Mouse (Mus musculus): ENCODE data around the gene 9530077C05Rik.
A peak's percentile ranks its signal among the peaks of the same experiment; 100 is the strongest.
"Not testable (repeated sequence)": the region's sequence is repeated elsewhere in the genome, so short reads cannot be mapped to it uniquely, and the experiment has no call there.

Gene 9530077C05Rik

DNA sequence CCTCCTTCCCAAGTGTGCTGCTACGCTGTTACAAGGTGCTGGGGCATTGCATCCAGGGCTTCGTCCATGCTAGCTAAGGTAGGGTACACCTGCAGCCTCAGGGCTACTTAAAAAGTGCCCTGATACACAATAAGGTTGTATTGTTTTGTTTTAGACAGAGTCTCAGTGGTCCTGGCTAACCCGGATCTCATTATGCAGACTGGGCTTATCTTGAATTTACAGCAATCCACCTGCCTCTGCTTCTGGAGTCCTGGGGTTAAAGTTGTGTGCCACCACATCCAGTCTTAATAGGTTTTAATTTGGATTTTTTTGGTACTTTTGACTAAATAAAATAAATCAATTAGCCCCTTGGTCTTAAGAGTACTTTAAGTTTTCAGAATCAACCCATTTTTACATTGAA, 8.6 kb downstream of the 9530077C05Rik start:
- DNase-seq (ENCODE audit: low read depth, low spot score), result no peak

DNA sequence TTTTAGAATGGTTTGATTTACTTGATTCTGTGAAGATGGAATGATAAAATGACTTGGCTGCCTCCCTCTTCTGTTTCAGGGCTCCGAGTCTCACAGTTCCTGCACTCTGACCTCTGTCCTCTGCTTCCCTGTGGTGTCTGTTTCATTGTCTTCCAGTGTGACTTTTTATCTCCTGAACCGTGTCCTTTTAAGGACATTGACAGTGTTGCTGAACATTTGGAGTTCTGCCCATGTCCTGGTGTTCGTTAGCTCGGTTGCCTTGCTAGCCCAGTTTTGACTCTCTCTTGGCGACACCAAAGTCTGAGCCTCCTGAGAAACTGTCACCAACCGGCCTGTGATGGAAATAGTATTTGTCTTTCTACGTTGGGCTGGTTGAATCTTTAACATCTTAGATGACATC, 9.2 kb downstream of the 9530077C05Rik start:
- DNase-seq (ENCODE audit: low read depth, low spot score), result no peak

DNA sequence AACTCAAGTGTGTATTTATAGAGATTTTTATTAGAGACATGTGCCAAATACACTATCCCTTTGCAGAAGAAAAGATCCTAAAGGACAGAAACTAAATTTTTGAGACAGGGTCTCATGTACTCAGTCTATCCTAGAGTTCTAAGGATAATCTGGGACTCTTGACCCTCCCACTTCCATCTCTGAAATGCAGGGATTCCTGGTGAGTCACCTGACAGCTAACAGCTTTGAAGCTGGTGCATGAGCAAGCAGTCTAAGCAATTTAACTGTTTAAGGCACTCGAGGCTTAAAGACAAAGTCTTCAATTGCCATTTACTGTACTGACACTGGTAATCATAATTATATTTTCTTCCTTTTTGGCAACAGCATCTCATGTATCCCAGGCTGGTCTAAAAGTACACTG, 11.2 kb downstream of the 9530077C05Rik start:
- DNase-seq (ENCODE audit: low read depth, low spot score), result no peak

DNA sequence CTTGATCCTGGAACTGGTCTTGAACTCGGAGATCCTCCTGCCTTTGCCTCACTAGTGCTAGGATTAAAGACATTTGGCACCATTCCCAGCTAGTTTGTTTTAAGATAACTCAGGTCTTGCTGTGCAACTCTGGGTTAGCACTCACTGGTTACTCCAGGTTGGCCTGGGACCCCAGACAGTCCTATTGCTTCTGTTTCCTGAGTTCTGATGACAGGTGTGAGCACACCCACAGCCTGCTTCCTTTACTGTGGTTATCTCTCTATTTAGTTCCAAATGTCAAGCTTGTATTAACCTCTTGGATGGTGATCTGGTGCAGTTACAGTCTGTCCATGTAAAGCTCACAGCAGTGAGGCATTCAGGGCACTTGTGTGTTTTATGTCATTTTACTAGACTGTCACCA, 12.2 kb downstream of the 9530077C05Rik start:
- no peak for DNase-seq (ENCODE audit: low read depth, low spot score)

DNA sequence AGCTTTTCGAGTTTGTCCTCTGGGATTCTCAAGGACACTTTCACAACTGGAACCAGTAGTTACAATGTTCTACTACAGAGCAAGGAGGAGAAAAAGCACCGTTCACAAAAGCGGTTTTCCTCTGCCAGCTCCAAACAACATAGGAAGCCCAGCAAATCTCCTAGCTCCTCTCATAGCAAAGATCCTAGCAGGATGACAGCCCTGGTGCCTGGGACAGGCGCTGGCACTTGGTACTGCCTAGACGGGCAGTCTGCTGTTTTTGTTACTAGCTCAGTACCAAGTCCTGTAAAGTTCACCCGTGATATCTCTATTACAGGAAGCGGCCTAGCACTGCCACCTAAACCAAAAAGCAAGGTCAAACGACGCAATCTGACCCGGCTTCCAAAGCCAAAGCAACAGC, 12.9 kb downstream of the 9530077C05Rik start:
- DNase-seq (ENCODE audit: low read depth, low spot score), result no peak

DNA sequence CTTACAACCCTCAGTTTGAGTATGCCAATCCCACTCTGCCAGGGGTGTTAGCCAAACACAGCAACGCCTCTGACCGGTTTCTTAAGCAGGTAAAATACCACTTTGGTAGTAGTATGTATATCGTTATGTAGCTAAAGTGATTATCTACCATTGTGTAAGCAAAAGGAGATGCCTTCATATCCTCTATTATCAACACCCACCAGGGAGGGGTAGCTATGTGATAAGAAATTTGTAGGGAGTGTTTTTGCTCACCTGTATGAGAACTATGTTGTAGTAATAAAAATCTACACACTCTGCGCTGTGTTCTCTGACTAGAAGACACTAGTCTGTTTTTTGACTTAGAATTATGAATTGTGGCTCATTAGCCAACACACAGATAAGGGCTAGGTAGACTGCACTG, 13.4 kb downstream of the 9530077C05Rik start:
- DNase-seq (ENCODE audit: low read depth, low spot score), result no peak

DNA sequence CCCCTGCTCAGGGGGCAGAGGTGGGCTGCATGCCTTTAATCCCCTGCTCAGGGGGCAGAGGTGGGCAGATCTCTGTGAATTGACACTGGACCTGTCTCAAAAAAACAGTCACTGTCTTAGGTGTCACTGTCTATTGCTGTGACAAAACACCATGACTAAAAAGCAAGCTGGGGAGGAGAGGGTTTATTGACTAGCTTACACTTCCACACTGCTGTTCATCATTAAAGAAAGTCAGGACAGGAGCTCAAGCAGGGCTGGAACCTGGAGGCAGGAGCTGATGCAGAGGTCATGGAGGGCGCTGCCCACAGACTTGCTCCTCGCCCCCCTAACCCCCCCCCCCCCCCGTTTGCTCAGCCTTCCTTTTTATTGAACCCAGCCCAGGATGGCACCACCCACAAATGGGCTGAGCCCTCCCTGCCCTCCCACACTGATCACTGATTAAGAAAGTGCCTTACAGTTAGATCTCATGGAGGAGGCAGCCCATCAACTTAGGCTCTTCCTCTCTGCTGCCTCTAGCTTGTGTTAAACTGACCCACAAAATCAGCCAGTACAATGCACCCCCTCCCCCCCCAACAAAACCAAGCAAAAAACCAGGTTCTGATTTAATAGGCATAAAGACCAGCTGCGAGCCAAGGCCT, 16.8 kb downstream of the 9530077C05Rik start:
- DNase-seq (ENCODE audit: low read depth, low spot score), result no peak

DNA sequence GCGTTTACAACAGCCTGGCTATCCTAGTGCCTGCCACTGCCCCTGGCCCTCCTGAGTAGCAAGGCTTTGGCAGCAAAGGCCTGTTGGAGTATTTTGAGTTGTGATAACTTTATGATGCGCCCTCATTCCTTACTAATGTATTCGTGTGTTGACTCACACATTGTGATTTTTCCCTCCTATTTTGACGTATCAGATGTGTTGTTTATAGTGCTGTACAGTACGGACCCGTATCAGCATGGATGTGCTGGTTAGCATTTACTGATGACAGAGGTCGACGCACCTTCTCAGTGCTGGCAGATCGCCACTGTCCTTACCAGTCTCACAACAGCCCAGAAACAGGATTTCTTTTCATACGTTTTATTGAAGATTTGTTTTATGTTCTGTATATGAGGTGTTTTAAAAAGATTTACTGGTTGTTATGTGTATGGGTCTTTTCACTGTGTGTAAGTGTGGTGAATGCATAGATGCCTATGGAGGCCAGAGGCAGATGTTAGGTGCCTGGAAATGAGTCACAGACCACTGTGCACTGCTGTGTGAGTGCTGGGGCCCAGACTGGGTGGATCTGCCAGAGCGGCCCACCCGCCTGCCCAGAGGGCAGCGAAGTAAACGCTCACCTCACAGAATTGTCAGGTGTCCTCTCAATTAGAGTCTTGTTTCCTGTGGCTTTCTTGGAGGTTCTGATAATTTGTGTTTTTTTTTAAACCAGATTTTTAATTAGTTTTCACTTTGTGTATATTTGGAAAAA, 17.5 kb downstream of the 9530077C05Rik start:
- no peak for DNase-seq (ENCODE audit: low read depth, low spot score)

DNA sequence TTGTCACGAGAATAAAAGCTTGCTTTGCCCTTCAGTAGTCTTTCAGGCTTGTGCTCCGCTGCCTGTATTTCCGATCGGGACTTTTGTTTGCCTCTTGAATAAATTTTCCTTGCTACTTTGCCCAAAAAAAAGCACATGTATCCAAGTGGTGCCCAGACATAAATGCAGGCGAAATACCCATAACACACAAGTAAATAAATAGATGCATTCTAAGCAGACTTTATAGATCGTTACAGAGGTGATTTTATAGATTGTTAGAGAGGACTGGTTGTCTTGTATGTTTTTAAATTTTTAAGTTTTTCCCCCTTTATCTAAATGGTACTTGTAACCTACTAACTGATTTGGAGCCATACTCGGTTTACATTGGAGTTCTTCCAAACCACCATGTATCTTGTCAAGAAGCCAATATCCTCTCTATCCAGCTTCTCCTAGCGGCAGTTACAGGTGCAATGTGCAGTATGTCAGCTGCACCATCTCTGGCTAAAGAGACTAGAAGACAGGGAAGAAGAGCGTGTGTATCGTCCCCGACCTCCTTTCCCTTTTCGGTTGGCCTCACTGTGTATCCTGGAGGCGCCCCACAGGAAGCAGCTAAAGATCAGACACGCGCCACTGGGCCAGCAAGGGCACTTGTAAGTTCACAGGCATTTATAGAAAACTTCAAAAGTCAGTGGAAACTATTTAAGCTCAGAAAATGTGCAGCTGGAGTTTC, 18.4 kb downstream of the 9530077C05Rik start:
- peak; percentile 23 for DNase-seq (ENCODE audit: low read depth, low spot score)

DNA sequence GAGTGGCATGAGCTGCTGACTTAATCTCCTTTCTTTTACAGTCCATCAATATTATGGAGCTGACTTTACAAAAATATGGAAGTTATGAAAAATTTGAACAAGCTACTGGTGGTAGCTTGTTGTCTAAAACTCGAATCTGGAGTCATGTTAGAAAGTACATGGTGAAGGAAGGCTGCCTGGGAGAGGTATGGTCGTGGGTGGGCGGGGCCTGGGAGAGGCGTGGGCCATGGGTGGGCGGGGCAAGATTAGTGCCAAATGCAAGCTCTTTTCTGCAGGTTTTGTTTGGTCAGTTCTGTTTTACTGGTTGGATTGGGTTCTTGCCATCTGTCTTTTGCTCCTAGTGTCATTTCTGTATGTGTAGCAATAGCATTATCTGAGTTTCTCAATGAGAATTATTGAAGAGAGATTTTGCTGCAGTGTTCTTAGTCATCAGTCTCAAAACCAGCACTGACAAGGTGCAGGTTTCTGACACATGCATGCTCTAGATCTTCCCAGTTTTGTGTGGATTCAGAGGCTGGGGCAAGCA, 19.1 kb downstream of the 9530077C05Rik start:
- DNase-seq (ENCODE audit: low read depth, low spot score), result peak; percentile 33

DNA sequence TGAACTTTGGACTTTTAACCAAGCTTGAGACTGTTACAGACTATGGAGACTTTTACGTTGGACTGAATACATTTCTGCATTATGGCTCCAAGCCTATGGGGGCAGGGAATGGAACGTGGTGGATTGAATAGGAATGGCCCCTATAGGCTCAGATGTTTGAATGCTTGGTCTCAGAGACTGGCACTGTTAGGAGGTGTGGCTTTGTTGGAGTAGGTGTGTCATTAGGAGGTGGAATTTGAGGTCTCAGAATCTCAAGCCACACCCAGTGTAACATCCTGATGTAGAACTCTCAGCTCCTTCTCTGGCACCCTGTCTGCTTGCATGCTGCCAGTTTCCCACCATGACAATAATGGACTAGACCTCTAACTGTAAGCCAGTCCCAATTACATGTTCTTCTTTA, 21.9 kb downstream of the 9530077C05Rik start:
- DNase-seq (ENCODE audit: low read depth, low spot score), result no peak

DNA sequence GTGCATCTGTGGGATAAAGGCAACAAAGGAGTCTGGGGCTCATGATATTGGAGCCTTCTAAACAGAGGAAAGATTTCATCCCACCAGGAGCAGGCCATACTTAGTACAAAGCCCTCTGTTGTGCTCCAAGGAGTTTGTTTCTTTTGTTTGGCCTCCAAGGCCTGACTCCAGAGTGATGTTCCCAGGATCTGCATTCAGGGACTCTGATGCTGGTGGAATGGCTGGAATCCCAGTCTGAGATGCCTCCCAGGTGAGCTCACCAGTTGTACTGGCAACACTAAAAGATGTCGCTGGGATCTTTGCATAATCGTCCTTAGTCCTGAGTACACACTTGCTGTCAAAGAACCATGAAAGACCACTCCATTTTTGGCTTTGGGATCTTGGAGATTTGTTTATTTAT, 22.8 kb downstream of the 9530077C05Rik start:
- DNase-seq (ENCODE audit: low read depth, low spot score), result no peak

DNA sequence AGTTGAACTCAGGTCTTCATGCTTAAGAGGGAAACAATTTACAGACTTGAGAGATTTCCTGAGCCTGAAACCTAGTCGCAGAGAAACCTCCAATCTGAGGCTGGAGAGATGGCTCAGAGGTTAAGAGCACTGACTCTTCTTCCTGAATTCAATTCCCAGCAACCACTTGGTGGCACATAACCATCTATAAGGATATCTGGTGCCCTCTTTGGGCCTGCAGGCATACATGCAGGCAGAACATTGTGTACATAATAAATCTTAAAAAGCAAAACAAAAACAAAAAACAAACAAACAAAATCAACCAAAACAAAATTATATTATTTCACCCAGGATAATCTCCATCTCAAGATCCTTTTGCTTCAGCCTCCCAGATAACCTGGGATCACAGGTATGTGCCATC, 27.5 kb downstream of the 9530077C05Rik start:
- DNase-seq (ENCODE audit: low read depth, low spot score), result peak; percentile 4

DNA sequence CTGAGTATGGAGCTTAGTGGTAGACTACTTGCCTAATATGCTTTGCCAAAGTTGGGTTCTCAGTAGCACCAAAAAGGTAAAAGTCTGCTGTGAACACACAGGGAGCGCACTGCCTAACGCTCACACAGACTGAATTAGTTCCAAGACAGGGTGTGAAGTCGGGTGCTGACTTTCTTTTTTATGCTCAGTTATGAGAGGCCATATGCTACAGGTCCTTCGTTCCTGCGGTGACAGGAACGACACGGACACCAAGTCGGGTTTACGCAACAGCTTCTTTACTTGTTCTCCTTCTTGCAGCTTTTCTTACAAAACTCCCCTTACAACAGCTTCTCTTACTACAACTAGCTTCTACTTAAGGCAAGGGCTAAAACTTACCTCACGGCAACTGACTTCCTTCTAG, 31.8 kb downstream of the 9530077C05Rik start:
- DNase-seq (ENCODE audit: low read depth, low spot score), result no peak

DNA sequence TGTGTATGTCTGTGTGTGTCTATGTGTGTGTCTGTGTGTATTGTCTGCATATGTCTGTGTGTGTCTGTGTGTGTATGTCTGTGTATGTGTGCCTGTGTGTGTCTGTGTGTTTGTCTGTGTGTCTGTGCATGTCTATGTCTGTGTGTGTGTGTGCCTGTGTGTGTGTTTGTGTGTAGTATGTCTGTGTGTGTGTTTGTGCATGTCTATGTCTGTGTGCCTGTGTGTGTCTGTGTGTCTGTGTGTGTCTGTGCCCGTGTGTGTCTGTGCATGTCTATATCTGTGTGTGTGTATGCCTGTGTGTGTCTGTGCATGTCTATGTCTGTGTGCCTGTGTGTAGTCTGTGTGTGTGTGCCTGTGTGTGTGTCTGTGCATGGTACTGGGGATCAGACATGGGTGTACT, 33.8 kb downstream of the 9530077C05Rik start:
- DNase-seq (ENCODE audit: low read depth, low spot score), result no peak

DNA sequence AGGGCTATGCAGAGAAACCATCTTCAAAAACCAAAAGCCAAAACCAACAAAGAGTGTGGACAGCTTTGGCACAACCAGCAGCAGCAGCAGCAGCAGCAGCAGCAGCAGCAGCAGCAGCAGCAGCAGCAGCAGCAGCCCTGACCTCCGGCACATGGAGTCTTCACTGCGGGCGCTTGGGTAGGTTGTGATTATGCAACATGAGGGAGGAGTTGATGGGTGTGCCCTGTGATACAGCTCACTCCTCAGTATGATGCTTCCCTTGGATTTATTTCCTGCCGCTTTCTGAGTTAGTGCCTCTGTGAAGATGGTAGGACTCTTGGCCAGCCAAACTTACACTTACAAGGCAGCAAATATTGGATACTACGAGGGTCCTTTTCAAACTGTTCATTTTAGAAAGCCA, 35.9 kb downstream of the 9530077C05Rik start:
- no peak for DNase-seq (ENCODE audit: low read depth, low spot score)

DNA sequence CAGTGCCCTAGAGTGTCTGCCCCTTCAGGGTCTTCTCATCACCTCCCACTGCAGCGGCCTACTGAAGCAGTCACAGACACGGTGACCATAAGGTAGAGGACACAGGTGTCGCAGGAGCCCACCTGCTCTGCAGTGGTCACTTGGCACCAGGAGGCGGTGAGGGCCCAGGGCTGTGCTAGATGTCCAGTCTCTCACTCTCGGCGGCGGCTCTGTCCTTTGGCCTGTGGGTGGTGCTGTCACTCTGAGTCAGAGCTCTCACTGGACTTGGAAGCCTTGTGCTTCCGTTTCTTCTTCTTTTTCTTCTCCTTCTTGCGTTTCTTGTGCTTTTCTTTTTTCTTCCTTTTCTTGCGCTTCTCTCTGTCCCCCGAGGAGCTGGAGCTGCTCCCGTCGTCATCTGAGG, 37.1 kb downstream of the 9530077C05Rik start:
- DNase-seq (ENCODE audit: low read depth, low spot score), result no peak

DNA sequence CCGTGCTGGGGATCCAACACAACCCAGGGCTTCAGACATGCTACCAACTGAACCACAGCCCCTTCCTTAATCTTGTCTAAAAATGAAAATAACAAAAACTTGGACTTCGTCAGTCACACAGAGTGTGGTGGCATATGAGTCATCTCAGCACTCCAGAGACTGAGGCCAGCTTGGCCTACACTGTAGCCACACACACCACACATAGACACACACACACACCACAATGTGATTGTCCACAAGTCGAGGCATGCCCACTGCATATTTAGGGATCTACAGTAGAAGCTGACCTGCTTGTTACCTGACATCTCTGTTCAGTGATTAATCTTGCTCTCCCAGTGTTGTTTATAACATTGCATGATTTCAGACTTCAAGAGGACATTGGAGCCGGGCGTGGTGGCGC, 37.9 kb downstream of the 9530077C05Rik start:
- no peak for DNase-seq (ENCODE audit: low read depth, low spot score)

DNA sequence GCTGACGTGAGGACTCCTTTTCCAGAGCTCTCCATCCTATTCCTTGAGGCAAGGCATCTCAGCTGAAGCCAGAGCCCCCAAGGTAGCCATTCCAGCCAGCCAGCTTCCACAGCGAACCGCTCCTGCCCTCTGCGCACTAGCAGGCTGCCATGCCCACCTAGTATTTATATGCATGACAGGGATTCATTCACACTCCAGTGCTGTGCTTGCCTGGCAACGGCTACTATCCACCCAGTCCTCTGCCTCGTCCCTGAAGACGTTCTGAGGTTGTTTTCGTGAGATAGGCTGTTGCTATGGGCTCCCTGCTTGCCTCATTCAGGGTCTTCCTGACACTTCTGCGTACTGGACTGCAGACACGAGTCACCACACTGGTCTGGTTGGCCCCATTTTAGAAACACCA, 41.4 kb downstream of the 9530077C05Rik start:
- no peak for DNase-seq (ENCODE audit: low read depth, low spot score)

DNA sequence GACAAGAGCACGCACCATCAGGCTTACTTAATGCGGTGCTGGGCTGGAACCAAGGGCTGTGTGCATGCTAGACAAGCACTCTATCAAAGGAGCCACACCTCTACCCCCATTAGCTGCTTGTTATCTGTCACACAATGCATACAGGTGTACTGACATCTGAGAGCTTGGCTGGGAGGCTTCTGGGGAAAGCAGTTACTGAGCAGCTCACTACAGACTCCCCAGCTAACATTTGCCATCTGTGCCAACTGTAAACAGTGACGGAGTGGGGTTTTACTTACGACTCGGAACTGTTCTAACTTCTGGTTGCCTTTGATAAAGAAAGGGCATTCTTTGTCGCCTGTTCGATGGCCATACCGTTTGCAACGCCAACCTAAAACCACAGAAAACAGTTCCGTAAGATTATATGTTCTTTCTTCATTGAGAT, 42.2 kb downstream of the 9530077C05Rik start:
- no peak for DNase-seq (ENCODE audit: low read depth, low spot score)

DNA sequence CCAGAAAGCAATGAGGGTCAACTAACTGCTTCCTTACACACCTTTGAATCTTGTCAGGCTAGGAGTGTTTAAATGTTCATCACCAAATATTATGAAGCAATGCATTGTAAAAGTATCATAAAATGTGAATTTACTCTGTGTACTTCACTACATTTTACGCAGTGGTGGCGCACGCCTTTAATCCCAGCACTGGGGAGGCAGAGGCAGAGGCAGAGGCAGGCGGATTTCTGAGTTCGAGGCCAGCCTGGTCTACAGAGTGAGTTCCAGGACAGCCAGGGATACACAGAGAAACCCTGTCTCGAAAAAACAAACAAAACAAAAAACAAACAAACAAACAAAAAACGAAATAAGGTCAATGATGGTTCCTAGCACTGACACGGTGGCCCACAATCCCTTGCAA, 42.7 kb downstream of the 9530077C05Rik start, which contains the start of gene Gm17545:
TSS of gene Gm17545 (plus strand) at position 301 of the 400 bp plus-strand sequence.
- not testable (repeated sequence) for DNase-seq (ENCODE audit: low read depth, low spot score)

DNA sequence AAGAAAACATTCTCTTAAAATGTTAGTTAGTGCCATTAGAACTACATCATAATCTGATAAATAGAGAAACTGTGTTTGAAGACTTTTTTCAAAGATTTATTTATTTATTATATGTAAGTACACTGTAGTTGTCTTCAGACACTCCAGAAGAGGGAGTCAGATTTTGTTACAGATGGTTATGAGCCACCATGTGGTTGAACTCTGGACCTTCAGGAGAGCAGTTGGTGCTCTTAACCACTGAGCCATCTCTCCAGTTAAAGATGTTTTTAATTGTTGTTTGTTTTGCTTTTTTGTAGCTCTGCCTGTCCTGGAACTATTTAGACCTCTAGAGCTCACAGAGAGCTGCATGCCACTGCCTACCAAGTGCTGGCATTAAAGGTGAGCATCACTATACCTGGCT, 43.7 kb downstream of the 9530077C05Rik start:
- DNase-seq (ENCODE audit: low read depth, low spot score), result no peak
